Mouse (Mus musculus) lung, postnatal 14 days (tissue): Measurements from ENCODE around the gene Hist1h2ag.

Source experiments
- DNase-seq: peaks from one replicate; pipeline ENCODE4 v3.0.0; 2021

The Hist1h2ag gene

DNA sequence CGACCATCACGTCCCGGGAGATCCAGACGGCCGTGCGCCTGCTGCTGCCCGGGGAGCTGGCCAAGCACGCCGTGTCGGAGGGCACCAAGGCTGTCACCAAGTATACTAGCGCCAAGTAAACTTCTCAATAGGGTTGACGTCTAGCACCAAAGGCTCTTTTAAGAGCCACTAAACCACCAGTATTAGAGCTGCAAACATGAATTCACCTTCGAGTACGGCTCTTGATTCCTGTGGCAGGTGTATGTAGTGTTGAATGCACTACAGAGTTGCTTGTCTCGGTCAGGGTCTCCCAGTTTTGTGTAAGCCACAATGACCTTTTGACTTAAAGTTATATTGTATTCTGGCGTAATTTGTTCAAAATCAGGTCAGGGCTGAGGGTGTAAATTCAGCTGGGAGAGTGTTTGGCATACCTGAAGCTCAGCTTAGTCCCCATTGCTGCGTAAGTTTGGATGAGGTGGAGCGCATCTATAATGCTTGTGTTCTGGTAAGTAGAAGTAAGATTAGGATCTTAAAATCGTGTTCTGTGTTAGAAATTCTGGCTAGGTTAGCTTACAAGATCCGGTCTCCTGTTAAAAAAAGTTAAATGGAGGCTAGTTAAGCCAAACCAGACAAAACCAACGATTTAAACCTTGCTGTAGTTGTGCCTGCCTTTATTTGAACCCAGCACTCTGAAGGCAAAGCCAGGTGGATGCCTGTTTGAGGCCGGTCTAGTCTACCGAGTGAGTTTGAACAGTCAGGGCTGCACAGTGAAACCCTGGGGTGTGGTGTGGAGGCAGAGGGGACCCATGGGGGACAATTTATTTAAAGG, 6.4 kb downstream of the Hist1h2ag start:
- no peak for DNase-seq

DNA sequence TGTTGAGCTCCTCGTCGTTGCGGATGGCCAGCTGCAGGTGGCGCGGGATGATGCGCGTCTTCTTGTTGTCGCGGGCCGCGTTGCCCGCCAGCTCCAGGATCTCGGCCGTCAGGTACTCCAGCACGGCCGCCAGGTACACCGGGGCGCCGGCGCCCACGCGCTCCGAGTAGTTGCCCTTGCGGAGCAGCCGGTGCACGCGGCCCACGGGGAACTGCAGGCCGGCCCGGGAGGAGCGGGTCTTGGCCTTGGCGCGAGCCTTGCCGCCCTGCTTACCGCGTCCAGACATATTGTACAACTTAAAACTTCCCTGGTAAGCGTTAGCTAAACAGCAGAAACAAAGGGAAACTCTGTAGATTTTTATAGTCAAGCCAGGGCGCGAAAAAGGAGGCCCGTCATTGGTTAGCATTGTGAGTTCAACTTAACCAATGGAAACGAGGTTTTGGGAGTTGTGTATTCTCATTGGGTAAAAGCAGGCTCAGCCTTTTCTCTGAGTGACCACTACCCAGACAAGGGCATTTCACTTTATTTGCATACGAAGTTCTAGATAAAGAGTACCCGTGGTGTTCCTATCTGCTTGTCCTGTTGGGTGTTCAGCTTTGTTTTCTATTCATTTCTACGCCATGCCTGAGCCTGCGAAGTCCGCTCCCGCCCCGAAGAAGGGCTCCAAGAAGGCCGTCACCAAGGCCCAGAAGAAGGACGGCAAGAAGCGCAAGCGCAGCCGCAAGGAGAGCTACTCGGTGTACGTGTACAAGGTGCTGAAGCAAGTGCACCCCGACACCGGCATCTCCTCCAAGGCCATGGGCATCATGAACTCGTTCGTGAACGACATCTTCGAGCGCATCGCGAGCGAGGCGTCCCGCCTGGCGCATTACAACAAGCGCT, 7.2 kb downstream of the Hist1h2ag start, which contains the start of the genes Hist1h2ah and Hist1h2bk:
Gene Hist1h2ah (minus strand): TSS at position 302 of the 882 bp plus-strand sequence.
Gene Hist1h2bk (plus strand): TSS at position 604 of the 882 bp plus-strand sequence.
- DNase-seq = peak; percentile 82

DNA sequence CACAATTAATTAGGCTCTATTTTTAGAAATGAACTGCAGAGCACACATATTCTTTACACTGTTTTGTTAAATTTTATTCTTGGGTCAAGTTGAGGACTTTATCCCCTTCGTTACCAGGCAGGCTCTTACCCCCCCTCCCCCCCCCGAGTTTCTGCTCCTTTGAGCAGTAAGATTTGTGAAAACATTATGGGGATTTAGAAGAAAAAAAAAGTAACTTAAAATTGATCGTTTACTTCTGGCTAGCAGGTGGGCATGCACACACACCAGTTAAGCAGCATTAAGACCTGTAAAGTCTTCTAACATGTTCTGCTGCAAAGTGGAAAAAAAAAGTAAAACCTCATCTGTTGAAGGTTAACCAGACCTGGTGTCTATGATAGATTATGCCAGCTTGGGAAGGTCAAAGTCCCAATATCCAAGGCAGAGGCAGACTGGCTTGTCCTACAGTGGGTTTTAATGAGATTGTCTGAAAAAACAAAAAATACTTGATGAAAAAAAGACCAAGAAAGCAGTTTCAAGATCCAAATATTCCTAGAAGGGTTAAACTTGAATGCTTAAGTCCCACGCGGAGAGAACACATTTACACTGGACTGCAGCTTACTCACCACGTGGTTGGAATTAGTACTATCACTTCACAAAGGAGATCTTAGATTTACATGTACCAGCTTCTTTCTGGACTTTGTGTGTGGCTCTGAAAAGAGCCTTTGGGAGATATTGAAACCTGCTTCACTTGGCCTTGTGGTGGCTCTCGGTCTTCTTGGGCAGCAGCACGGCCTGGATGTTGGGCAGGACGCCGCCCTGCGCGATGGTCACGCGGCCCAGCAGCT, 8.1 kb downstream of the Hist1h2ag start:
- DNase-seq = no peak

DNA sequence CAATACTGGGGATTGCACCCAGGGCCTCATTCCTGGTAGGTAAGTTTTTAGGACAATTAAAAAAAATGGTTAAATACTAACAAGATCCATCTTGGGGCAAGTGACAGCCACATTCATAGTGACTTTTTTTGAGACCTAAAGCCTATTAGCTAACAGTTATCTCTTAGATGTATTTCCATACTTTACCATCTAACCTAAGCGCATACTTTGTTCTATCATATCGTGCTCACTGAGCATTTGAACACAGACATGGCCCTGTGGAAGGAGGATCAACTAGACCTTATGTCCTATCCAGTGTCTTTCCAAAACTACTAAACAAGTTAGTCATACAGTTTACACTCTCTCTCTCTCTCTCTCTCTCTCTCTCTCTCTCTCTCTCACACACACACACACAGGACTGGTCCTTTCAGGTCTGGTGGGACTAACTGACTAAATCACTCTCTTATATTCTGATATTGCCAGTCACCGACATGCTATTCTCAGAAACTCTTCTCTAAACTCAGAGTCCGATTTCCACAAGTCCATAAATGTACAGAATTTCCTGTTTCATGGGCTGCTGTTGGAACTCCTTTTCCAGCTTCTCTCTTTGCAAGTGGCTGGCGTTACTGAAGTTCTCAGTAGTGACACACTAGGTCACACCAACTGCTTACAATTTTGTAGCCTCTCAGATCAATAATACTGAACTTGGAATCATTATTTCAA, 8.9 kb downstream of the Hist1h2ag start:
- DNase-seq = no peak

GRCm38 (mm10) chr13:22030493-22030892, 12.3 kb downstream of the Hist1h2ag start:
- no peak for DNase-seq

DNA sequence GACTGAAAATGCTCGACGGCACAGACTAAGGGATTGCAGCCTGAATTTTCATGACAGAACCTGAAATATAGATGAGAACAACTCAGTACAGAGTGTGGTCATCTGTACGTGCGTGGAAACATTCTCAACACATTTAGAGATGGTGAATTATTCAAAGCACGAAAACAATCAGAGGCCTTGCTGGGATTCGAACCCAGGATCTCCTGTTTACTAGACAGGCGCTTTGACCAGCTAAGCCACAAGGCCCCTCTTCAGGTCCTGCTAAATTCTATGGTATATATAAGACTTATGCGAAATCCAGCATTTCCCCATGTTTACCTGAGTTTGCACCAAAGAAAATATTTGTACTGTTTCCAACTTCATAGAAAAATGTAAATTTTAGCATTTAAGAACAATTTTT, 12.8 kb downstream of the Hist1h2ag start:
- no peak for DNase-seq

GRCm38 (mm10) chr13:22028673-22029460, 13.9 kb downstream of the Hist1h2ag start:
- peak; percentile 96 for DNase-seq

- DNase-seq = peak; percentile 91
Observed at GRCm38 (mm10) chr13:22026058-22027031, 16.4 kb downstream of the Hist1h2ag start.

DNA sequence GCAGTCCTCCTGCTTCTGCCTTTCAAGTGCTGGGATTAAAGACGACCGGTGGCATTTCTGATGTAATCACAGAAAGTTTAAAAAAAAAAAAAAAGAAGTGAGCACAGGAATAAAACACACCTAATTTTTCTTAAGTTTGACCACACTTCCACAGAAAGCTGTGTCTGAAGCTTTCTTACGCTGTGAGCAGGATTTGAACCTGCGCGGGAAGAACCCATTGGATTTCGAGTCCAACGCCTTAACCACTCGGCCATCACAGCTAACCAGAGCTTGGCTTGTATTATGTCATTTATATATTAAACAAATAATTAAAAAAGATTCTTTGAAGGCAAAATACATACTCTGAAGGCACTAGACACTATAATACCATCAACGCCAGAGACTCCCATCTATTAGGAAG, 20.5 kb downstream of the Hist1h2ag start:
- peak; percentile 82 for DNase-seq

DNA sequence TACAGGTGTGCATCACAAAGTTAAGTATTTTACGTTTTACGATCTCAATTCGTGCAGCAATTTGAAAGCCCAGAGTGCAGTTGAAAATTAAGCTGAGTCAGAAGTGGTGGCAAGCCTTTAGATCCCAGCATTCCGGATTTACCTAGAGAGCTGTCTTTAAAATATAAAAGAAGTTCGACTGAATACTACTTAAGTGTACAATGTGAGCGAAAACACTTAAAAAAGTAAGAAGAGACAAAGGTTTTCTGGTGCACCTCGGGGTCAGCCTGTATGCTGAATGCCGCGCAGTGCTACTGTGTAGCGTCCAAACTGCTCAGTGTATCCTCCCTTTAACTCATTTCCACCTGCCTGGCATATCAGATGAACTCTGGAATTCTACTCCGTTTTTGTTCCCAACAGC, 21.2 kb downstream of the Hist1h2ag start:
- DNase-seq = no peak

DNA sequence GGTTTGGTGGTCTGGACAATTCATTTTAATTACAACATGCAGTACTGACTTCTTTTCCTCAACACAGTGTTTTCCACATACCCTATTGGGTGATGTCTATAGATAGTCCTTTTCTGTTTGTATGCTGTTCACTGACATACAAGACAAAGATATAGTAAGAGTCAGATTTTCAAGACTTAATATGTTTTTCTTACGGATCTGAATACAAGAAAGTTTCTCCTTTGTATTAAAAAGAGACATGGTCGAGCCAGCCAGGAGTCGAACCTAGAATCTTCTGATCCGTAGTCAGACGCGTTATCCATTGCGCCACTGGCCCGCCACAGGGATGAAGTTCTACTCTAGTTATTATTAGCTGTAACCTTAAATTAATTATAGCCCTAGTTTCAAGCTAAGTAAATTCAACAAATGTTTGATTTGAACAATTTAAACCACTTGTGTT, 21.8 kb downstream of the Hist1h2ag start:
- peak; percentile 76 for DNase-seq

- no peak for DNase-seq
Observed at GRCm38 (mm10) chr13:22019934-22020835, 22.6 kb downstream of the Hist1h2ag start.

- DNase-seq = peak; percentile 75
Observed at GRCm38 (mm10) chr13:22015479-22016450, 27.0 kb downstream of the Hist1h2ag start.

GRCm38 (mm10) chr13:22014411-22014845, 28.3 kb downstream of the Hist1h2ag start:
- DNase-seq = no peak

DNA sequence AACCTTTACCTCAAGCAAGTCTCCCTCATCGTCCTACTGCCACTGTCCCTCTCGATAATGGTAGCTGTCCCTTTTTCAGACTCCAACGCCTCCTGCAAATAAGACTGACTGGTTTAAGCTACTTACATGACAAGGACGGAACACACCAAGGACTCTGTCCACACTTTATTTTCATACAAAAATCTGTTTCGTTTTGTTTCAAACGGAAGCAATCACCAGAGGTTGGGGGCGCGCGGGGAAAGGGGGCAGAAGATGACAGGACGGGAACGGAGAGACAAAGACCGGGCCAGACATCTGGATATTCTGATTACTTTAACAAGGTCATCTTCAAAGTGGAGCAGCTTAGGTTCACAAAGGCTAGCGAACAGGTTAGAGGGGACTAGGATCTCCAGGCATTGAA, 29.0 kb downstream of the Hist1h2ag start:
- no peak for DNase-seq

DNA sequence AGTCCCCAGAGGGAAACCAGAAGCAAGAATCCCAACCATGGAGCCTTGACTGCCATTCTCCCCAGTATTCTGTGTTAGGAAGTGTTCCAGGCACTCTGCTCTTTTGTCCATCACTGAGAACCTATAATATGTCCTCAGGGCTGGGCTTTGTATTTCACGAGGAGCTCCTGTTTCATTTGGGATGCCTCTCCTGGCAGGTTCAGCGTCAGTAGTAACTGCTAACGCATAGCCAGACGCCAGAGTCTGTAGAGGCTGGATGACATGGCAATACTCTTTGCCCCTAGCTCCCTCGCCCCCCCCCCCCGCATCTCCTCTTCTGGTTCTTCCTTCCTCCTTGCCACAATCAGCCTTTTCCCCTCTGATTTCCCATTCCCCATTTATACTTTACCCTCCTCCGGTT, 33.1 kb downstream of the Hist1h2ag start, which contains the start of gene Prss16:
Gene Prss16 (minus strand): TSS at position 101 of the 400 bp plus-strand sequence.
- no peak for DNase-seq

DNA sequence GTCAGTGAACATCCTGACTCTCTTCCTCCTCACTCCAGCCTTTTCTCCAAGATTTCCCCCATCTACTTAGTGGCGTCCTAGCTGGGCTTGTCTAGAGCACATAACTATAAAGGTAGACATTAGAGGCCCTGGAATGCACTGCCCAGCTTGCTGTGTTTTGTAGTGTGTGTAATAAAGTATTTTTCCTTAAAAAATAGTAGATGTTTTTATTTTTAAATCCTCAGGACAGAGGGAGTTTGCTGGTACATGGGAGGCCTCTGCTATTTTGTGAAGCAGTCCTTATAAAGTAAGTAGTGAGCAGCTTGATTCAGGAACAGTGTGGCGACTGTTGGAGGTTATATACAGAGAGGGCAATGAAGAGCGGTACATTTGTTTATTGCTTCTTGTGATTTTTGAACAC, 34.0 kb downstream of the Hist1h2ag start:
- DNase-seq = no peak
